8 mouse cellular contexts compared by ENCODE assay signal in genomic region chr5:23432708-23433645, GRCm38 (mm10). TPM values are rescaled to one million over a fixed set of nuclear protein-coding genes. Genes with fewer than 3 reads are reported as not detected.
A peak's percentile ranks its signal among the peaks of the same experiment; 100 is the strongest.
DNase-seq lines count a peak whose midpoint lies in the region; ATAC-seq and TF ChIP-seq lines count a peak whose summit lies in the region.

No protein-coding gene starts in this region.

- WGBS in forebrain, embryonic 14.5 days = under 1% methylated on average over 59 of the region's 61 CpGs
- WGBS in neural tube, embryonic 14.5 days = under 1% methylated on average over 57 of the region's 61 CpGs

- H3K27me3 ChIP-seq in G1E (ENCODE audit: insufficient read depth, low read length) = no peaks in the 10 kb centered on the region
- no peaks in the 10 kb centered on the region for H3K27me3 ChIP-seq in forebrain, embryonic 14.5 days (replicated peaks; ENCODE audit: control insufficient read depth, insufficient read depth, low read length)
- H3K27me3 ChIP-seq in neural tube, embryonic 14.5 days (ENCODE audit: control insufficient read depth, insufficient read depth, low read length) = 0 out of 2 replicates have a peak, but pooled peaks cover 3% of the 10 kb centered on the region
- H3K27me3 ChIP-seq in testis, adult 2 months (ENCODE audit: control insufficient read depth, insufficient read depth, low read length) = no peaks in the 10 kb centered on the region

- H3K4me3 ChIP-seq in G1E (ENCODE audit: low read depth, low read length) = peak overlapping the region; percentile 94
- H3K4me3 ChIP-seq in forebrain, embryonic 14.5 days (ENCODE audit: low read depth, low read length) = peak overlapping the region; percentile 96
- H3K4me3 ChIP-seq in neural tube, embryonic 14.5 days (ENCODE audit: low read depth, low read length) = peak overlapping the region; percentile 99
- peak overlapping the region; percentile 100 for H3K4me3 ChIP-seq in testis, adult 2 months (ENCODE audit: control insufficient read depth, low read depth, low read length)

- H3K4me1 ChIP-seq in G1E (ENCODE audit: insufficient read depth, low read depth, low read length) = peaks cover 33% of the 10 kb centered on the region
- H3K4me1 ChIP-seq in forebrain, embryonic 14.5 days (ENCODE audit: control insufficient read depth, insufficient read depth, low read length) = peaks cover 29% of the 10 kb centered on the region
- peaks cover 33% of the 10 kb centered on the region for H3K4me1 ChIP-seq in neural tube, embryonic 14.5 days (ENCODE audit: control insufficient read depth, insufficient read depth, low read length)
- H3K4me1 ChIP-seq in testis, adult 2 months (ENCODE audit: control insufficient read depth, insufficient read depth, low read length) = peaks cover 2% of the 10 kb centered on the region; the same call in 1 of the 2 replicates

- peak overlapping the region; percentile 100 for H3K27ac ChIP-seq in forebrain, embryonic 14.5 days (ENCODE audit: low read depth, low read length)
- H3K27ac ChIP-seq in neural tube, embryonic 14.5 days (ENCODE audit: low read depth, low read length) = peak overlapping the region; percentile 100
- H3K27ac ChIP-seq in testis, adult 2 months (ENCODE audit: control insufficient read depth, insufficient read depth, low read depth, low read length) = peak overlapping the region; percentile 100

- H3K9me3 ChIP-seq in G1E (replicated peaks) = no peaks in the 10 kb centered on the region
- no peaks in the 10 kb centered on the region for H3K9me3 ChIP-seq in forebrain, embryonic 14.5 days (replicated peaks; ENCODE audit: control insufficient read depth, low read length)
- H3K9me3 ChIP-seq in neural tube, embryonic 14.5 days (ENCODE audit: control insufficient read depth, low read length) = no peaks in the 10 kb centered on the region

- H3K36me3 ChIP-seq in G1E (replicated peaks) = peaks cover 4% of the 10 kb centered on the region
- H3K36me3 ChIP-seq in forebrain, embryonic 14.5 days (ENCODE audit: control insufficient read depth, insufficient read depth, low read length) = no peaks in the 10 kb centered on the region
- H3K36me3 ChIP-seq in neural tube, embryonic 14.5 days (ENCODE audit: control insufficient read depth, insufficient read depth, low read length) = no peaks in the 10 kb centered on the region
- H3K36me3 ChIP-seq in testis, adult 2 months (ENCODE audit: control insufficient read depth, insufficient read depth, low read length) = no peaks in the 10 kb centered on the region; the same call in 1 of the 2 replicates

- peak; percentile 95 for TF ChIP-seq POLR2A in testis, adult 2 months (IDR thresholded peaks at IDR 0.05; ENCODE audit: control insufficient read depth, low read depth, low read length)

- ATAC-seq in G1E (ENCODE audit: extremely low read depth, insufficient number of reproducible peaks, low FRiP score, poor library complexity, severe bottlenecking) = peak; percentile 86
- ATAC-seq in forebrain, embryonic 14.5 days = peak; percentile 91
- peak; percentile 91 for ATAC-seq in neural tube, embryonic 14.5 days (ENCODE audit: low read depth)

- H3K4me2 ChIP-seq in forebrain, embryonic 14.5 days (ENCODE audit: low read length) = peak overlapping the region; percentile 91
- peak overlapping the region; percentile 95 for H3K4me2 ChIP-seq in neural tube, embryonic 14.5 days (ENCODE audit: low read depth, low read length)

- H3K9ac ChIP-seq in forebrain, embryonic 14.5 days (ENCODE audit: low read length) = peak overlapping the region; percentile 99
- peak overlapping the region; percentile 100 for H3K9ac ChIP-seq in neural tube, embryonic 14.5 days (replicated peaks; ENCODE audit: low read depth, low read length)

- TF ChIP-seq CTCF in G1E (IDR thresholded peaks at IDR 0.05; ENCODE audit: low read depth, low read length) = no peak
- TF ChIP-seq CTCF in testis, adult 2 months (IDR thresholded peaks at IDR 0.05; ENCODE audit: control insufficient read depth, insufficient read depth, insufficient replicate concordance, low read depth, low read length) = no peak

- intact Hi-C loops in heart, postnatal 14 days (cut with DNase I) = loop anchor here (1.0 kb wide), 1 partner anchor 13 kb away; no protein-coding TSS in a partner anchor

- peak; percentile 99 for DNase-seq in G1E (ENCODE audit: low spot score)
- DNase-seq in cerebellum, adult 11-12 months = peak; percentile 100
- peak; percentile 99 for DNase-seq in forebrain, embryonic 14.5 days (ENCODE audit: low spot score)
- DNase-seq in heart, postnatal 14 days = peak; percentile 98 to 99
- peak; percentile 99 for DNase-seq in layer of hippocampus, adult 18-20 months (ENCODE audit: low spot score in 2 of 2)
- peak; percentile 99 to 100 for DNase-seq in lung, adult 18-20 months

RNA-seq across cellular contexts. Expression of gene Kmt2e, which starts 1.3 kb away (rescaled TPM):
- total RNA-seq in G1E (2014; fragmentation: Nextera tagmentation) (220 and 262 TPM in 2 replicates), G1E (2017) (35.8 and 40.7 TPM in 2 replicates)
- 7.6 and 8.0 TPM in 2 replicates for polyA plus RNA-seq in G1E (2012)
- 131 and 154 TPM in 2 replicates for polyA plus RNA-seq in forebrain, embryonic 14.5 days (2014; fragmentation: Nextera tagmentation; extraction: Ambion mirVana)
- total RNA-seq in heart, postnatal 14 days (2021) = 10 to 100 TPM; 54.3 to 56.7 TPM
- 10 to 100 TPM; 81.4 to 84.0 TPM for total RNA-seq in layer of hippocampus, adult 18-20 months (2021)
- 151 TPM in 2 replicates for polyA plus RNA-seq in neural tube, embryonic 14.5 days (2014; fragmentation: Nextera tagmentation; extraction: Ambion mirVana)
- 11.2 and 13.8 TPM in 2 replicates for polyA plus RNA-seq in testis, adult 2 months (2012; rRNA removed)

Comparison
In these comparisons a context has a peak if more than half of its experiments do, and no peak if none do; other contexts are left out.
1. Peak in every context shown above with its lines: DNase-seq, ATAC-seq, H3K4me3 ChIP-seq and H3K27ac ChIP-seq.